Mouse (Mus musculus) thymus, adult 2 months (tissue): ENCODE measurements at regions not wholly inside any gene's neighbourhood (a gene's known extent, or its start where the extent isn't known, plus 50 kb on each side); places are given as distances from the start of the nearest gene placed in this dataset.

ENCODE experiments used
- CTCF ChIP-seq: fragments of 200-500 bp; IDR thresholded peaks from 2 replicates; pipeline ENCODE4 v1.5.1; 2012; ENCODE audit warnings: mild to moderate bottlenecking, control low read depth, low read length, moderate library complexity, borderline replicate concordance; ENCODE audit not compliant: control insufficient read depth, poor library complexity, insufficient read depth; ENCODE audit errors: extremely low read depth
- POLR2A ChIP-seq: fragments of 200-500 bp; IDR thresholded peaks from 2 replicates; pipeline ENCODE4 v1.6.1; 2012; ENCODE audit warnings: mild to moderate bottlenecking, low read length, control low read depth, moderate library complexity; ENCODE audit not compliant: control insufficient read depth, poor library complexity, insufficient read depth; ENCODE audit errors: extremely low read depth

DNA sequence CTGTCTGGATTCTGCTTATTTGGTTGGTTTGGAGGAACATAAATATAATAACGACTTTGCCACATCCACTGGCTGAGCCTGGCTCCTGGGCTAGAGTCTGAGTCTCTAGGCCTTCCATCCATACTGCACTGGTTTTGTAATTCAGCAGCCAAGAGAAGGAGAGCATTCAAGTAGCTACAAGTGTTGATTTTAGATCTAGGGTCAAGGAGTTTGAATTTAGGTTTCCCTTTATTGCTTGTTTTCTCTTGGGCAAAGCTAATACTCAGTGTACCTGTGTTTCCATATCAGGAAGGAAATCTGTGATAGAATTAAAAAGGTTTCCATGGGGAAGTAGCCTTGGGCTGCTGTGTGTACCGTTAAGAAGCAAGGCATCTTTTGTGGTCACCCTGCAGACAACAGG, 234.0 kb upstream of the Ttc29 start:
- no peak for TF ChIP-seq CTCF
- TF ChIP-seq POLR2A: no peak
